ENCODE assay signal across 8 mouse cellular contexts in genomic region chr8:84066291-84066930, GRCm38 (mm10). TPM values are rescaled to one million over a fixed set of nuclear protein-coding genes. Genes with fewer than 3 reads are reported as not detected.
A peak's percentile ranks its signal among the peaks of the same experiment; 100 is the strongest.
DNase-seq lines count a peak whose midpoint lies in the region; ATAC-seq and TF ChIP-seq lines count a peak whose summit lies in the region.

Gene Rfx1 (plus strand): TSS chr8:84066834.

- no peaks in the 10 kb centered on the region for H3K27me3 ChIP-seq in ES-Bruce4 (ENCODE audit: control insufficient read depth, insufficient read depth, low read length, poor library complexity, severe bottlenecking)
- H3K27me3 ChIP-seq in forebrain, embryonic 13.5 days: no peaks in the 10 kb centered on the region
- H3K27me3 ChIP-seq in liver, postnatal 0 days (ENCODE audit: insufficient read depth, low read length): no peaks in the 10 kb centered on the region
- no peaks in the 10 kb centered on the region for H3K27me3 ChIP-seq in neural tube, embryonic 14.5 days (ENCODE audit: control insufficient read depth, insufficient read depth, low read length)

- H3K4me3 ChIP-seq in ES-Bruce4 (ENCODE audit: low read depth, low read length): peak within 1 kb of the TSS; percentile 74
- peak within 1 kb of the TSS; percentile 88 for H3K4me3 ChIP-seq in forebrain, embryonic 13.5 days
- peak within 1 kb of the TSS; percentile 74 for H3K4me3 ChIP-seq in liver, postnatal 0 days (ENCODE audit: low read depth, low read length)
- peak within 1 kb of the TSS; percentile 86 for H3K4me3 ChIP-seq in neural tube, embryonic 14.5 days (ENCODE audit: low read depth, low read length)

- peak within 1 kb of the TSS; percentile 80 for H3K9ac ChIP-seq in ES-Bruce4 (ENCODE audit: low read depth, poor library complexity, severe bottlenecking)
- H3K9ac ChIP-seq in forebrain, embryonic 13.5 days: peak within 1 kb of the TSS; percentile 78
- H3K9ac ChIP-seq in liver, postnatal 0 days (replicated peaks): peak within 1 kb of the TSS; percentile 77
- peak within 1 kb of the TSS; percentile 79 for H3K9ac ChIP-seq in neural tube, embryonic 14.5 days (replicated peaks; ENCODE audit: low read depth, low read length)

- DNase-seq in heart, postnatal 10 days: peak; percentile 100
- peak; percentile 100 for DNase-seq in large intestine, adult 2 months (ENCODE audit: low read depth, low spot score)
- peak; percentile 98 for DNase-seq in liver, postnatal 0 days
- DNase-seq in testis, postnatal 10 days (ENCODE audit: low spot score): peak; percentile 98

- peak within 1 kb of the TSS; percentile 72 for H3K4me2 ChIP-seq in forebrain, embryonic 13.5 days
- peak within 1 kb of the TSS; percentile 94 for H3K4me2 ChIP-seq in liver, postnatal 0 days (ENCODE audit: low read depth, low read length)
- H3K4me2 ChIP-seq in neural tube, embryonic 14.5 days (ENCODE audit: low read depth, low read length): peak within 1 kb of the TSS; percentile 72

- H3K27ac ChIP-seq in ES-Bruce4 (ENCODE audit: insufficient read depth, low read length): peak within 1 kb of the TSS; percentile 2; the same call in 1 of the 2 replicates
- peak within 1 kb of the TSS; percentile 96 for H3K27ac ChIP-seq in forebrain, embryonic 13.5 days
- H3K27ac ChIP-seq in liver, postnatal 0 days (ENCODE audit: low read depth): peak within 1 kb of the TSS; percentile 97
- peak within 1 kb of the TSS; percentile 94 for H3K27ac ChIP-seq in neural tube, embryonic 14.5 days (ENCODE audit: low read depth, low read length)

- intact Hi-C loops in heart, postnatal 10 days (cut with DNase I): loop anchor here (5.0 kb wide), 1 partner anchor 59 kb away; no protein-coding TSS in a partner anchor

- ATAC-seq in cerebellum, adult (ENCODE audit: insufficient number of reproducible peaks, low FRiP score, low TSS enrichment): peak; percentile 98
- ATAC-seq in forebrain, embryonic 13.5 days: peak; percentile 98
- peak; percentile 94 for ATAC-seq in liver, postnatal 0 days
- ATAC-seq in neural tube, embryonic 14.5 days (ENCODE audit: low read depth): peak; percentile 98

- WGBS in forebrain, embryonic 13.5 days: 0% methylated on average over 44 of the region's 51 CpGs
- WGBS in large intestine, adult 2 months: under 1% methylated on average over 51 of the region's 51 CpGs
- under 1% methylated on average over 50 of the region's 51 CpGs for WGBS in liver, postnatal 0 days (ENCODE audit: insufficient replicate concordance)
- WGBS in neural tube, embryonic 14.5 days: 0% methylated on average over 47 of the region's 51 CpGs

- no peaks in the 10 kb centered on the region for H3K9me3 ChIP-seq in ES-Bruce4 (replicated peaks; ENCODE audit: control insufficient read depth, insufficient read depth, low read length, poor library complexity, severe bottlenecking)
- H3K9me3 ChIP-seq in forebrain, embryonic 13.5 days (replicated peaks): no peaks in the 10 kb centered on the region
- H3K9me3 ChIP-seq in liver, postnatal 0 days (ENCODE audit: low read length): no peaks in the 10 kb centered on the region
- no peaks in the 10 kb centered on the region for H3K9me3 ChIP-seq in neural tube, embryonic 14.5 days (ENCODE audit: control insufficient read depth, low read length)

- H3K4me1 ChIP-seq in ES-Bruce4 (ENCODE audit: control insufficient read depth, insufficient read depth, low read length): peaks cover 7% of the 10 kb centered on the region
- H3K4me1 ChIP-seq in forebrain, embryonic 13.5 days: peaks cover 40% of the 10 kb centered on the region
- peaks cover 41% of the 10 kb centered on the region for H3K4me1 ChIP-seq in liver, postnatal 0 days (ENCODE audit: insufficient read depth)
- H3K4me1 ChIP-seq in neural tube, embryonic 14.5 days (ENCODE audit: control insufficient read depth, insufficient read depth, low read length): peaks cover 19% of the 10 kb centered on the region

- no peak for TF ChIP-seq CTCF in ES-Bruce4 (IDR thresholded peaks at IDR 0.05; ENCODE audit: low read depth, low read length)
- no peak for TF ChIP-seq CTCF in liver, postnatal 0 days (IDR thresholded peaks at IDR 0.05; ENCODE audit: low read depth)

- no peak for TF ChIP-seq POLR2A in ES-Bruce4 (IDR thresholded peaks at IDR 0.05; ENCODE audit: insufficient read depth, low read length)

- no peaks in the 10 kb centered on the region for H3K36me3 ChIP-seq in ES-Bruce4 (ENCODE audit: control insufficient read depth, insufficient read depth, low read length, poor library complexity, severe bottlenecking)
- H3K36me3 ChIP-seq in forebrain, embryonic 13.5 days (ENCODE audit: poor library complexity, severe bottlenecking): no peaks in the 10 kb centered on the region
- no peaks in the 10 kb centered on the region for H3K36me3 ChIP-seq in liver, postnatal 0 days (replicated peaks; ENCODE audit: insufficient read depth, low read length)
- H3K36me3 ChIP-seq in neural tube, embryonic 14.5 days (ENCODE audit: control insufficient read depth, insufficient read depth, low read length): no peaks in the 10 kb centered on the region

- TF ChIP-seq EP300 in ES-Bruce4 (IDR thresholded peaks at IDR 0.05; ENCODE audit: insufficient read depth, low read depth, low read length): no peak
- peak; percentile 71; the same call in 1 of the 2 replicates for TF ChIP-seq EP300 in liver, postnatal 0 days (IDR thresholded peaks at IDR 0.05; ENCODE audit: low read depth)

RNA-seq across cellular contexts. Expression of gene Rfx1, which starts in this region (rescaled TPM):
- 9.6 and 10.5 TPM in 2 replicates for polyA plus RNA-seq in ES-Bruce4 (2011; ENCODE audit: insufficient read depth, insufficient read length, low read depth, missing spikeins)
- 6.7 and 8.3 TPM in 2 replicates for polyA plus RNA-seq in forebrain, embryonic 13.5 days (2015; fragmentation: Nextera tagmentation; extraction: Ambion mirVana)
- total RNA-seq in heart, postnatal 10 days (2021): 10 to 100 TPM; 12.4 to 15.4 TPM
- 19.0 and 25.2 TPM in 2 replicates for polyA plus RNA-seq in large intestine, adult 2 months (2012; rRNA removed)
- polyA plus RNA-seq in liver, postnatal 0 days (2015; fragmentation: Nextera tagmentation; extraction: Ambion mirVana): 1.3 and 1.5 TPM in 2 replicates
- 10.1 and 12.8 TPM in 2 replicates for polyA plus RNA-seq in neural tube, embryonic 14.5 days (2014; fragmentation: Nextera tagmentation; extraction: Ambion mirVana)

Comparison
In these comparisons a context has a peak if more than half of its experiments do, and no peak if none do; other contexts are left out.
1. Peak in every context shown above with its lines: DNase-seq, ATAC-seq, H3K4me3 ChIP-seq and H3K27ac ChIP-seq.
2. H3K27ac ChIP-seq: peak in every context shown above with its lines; median percentile 97 in liver, postnatal 0 days; 96 in forebrain, embryonic 13.5 days; 94 in neural tube, embryonic 14.5 days; 2 in ES-Bruce4.